Mouse (Mus musculus) telencephalon, adult 2 months (tissue): ENCODE measurements around the gene Rab5b.
A peak's percentile ranks its signal among the peaks of the same experiment; 100 is the strongest.
"Not testable (repeated sequence)": the region's sequence is repeated elsewhere in the genome, so short reads cannot be mapped to it uniquely, and the experiment has no call there.

ENCODE experiments used
- DNase-seq: peaks from one replicate; pipeline ENCODE4 v3.0.0-alpha.2; 2011; ENCODE audit warnings: low read depth, low spot score

The Rab5b gene

DNA sequence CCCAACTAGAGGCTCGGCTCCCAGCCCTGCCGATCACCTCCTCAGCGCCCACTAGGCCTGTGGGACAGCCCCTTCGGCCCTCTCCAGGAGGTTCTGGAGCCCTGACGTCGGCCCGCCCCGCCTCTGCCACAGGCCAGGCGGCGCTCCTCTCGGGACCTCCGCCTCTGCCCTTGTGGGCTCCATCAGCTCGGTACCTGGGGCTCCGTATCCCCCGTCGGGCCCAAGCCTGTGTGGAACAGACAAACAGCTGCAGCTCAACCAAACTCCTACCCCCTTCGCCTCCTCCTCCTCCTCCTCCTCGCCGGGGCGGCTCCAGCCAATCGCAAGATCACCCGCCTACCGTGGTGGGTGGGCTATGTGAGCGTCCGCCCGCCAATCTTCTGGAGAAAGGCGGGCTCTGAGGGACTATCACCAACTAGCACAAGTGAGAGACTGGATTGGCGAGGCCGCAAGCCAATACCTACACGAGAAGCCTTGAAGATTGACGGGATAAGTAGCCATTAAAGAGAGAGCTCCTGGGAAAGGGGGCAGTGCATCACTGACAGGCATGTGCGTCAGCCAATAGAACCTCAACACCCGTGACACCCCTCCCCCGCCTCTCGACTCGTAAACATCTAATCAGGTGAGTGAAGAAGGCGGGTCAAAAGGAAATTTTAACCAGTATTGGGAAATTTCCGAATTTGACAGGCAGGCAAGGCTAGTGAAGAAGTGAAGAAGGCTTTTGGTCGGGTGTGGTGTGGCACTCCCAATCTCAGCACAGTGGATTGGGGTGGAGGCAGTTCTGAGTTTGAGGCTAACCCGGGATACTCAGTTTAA lies at the start of gene Rab5b:
Rab5b (minus strand) TSS at position 273 of the 816 bp plus-strand sequence.
- DNase-seq, result peak; percentile 100

DNA sequence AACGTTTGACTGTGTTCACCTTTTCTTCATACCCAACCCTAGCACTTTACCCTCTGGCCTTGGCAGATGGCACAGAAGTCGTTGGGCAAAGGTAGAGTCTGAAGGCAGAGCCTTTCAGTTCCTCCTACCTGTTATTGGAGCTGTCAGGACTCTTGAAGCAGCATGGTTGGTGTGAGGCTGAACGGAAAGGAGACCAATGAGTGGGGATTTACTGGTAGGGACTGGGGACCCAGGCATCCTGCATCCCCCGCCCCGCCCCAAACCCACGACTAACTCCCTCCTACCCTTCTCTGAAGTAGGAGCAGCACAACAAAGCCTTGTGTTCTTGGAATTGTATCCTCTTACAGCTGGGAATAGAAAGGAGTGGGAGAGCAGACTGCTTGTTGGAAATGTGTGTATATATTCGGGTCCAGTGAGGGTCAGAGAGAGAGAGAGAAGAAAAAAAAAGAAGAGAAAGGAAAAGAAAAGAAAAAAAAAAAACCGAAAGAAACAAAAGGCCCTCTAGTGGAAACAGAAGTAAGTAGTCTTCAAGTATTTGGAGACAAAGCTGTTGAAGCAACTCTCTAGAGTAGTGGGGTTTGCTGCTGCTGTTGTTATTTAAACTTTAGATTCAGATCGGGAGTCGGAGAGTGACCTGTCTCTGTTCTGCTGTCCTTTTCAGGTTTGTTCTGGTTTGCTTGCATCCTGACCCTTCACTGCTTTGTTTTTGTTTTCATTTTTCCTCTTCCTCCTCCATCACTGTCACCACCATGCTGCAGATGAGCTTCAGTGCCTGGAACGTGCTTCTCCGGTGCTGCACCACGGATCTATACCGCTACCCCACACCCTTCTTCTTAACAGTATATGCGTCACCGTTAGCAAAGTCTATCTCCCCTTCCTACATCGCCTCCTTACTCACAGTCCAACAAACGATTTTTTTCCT lies 48.9 kb upstream of the Rab5b start, which contains the start of gene Dgka:
Dgka (minus strand) TSS at position 176 of the 922 bp plus-strand sequence.
- no peak for DNase-seq

DNA sequence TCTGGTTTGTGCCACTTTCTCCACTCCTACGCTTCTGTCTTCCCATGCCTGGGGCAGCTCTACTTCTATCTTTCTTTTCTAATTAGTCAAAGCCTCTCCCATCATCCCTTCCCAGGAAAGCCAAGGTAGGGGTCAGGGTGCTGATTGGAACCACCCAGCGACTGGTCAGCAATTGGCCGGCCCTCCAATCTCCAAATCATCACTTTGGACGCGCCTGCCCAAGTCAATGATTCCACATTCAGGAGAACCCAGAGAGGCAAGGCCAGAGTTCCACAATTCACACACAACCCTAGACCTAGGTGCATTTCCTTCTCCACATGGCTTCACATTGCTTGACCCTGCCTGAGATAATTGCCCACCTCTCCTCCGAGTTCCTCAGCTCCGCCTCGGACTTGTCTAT lies 48.1 kb upstream of the Rab5b start:
- no peak for DNase-seq

DNA sequence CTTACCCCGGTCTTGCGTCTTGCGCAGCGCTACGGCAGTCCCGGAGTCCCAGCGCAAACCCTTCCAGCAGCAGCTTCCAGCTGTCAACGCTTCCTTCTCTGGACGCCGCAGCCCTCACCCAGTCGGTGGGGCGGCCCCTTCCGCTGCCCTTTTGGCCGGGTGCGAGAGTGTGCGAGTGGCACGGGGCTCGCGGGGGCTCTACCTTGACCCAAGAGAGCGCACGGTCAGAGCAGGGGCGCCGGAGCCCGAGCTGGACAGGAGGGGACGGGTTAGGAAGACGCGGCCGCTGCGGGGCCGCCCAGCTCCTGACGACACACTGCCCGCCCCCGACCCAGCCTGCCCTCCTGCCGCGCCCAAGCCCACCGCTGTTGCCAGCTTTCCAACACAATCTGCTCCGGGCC lies 47.7 kb upstream of the Rab5b start:
- no peak for DNase-seq

DNA sequence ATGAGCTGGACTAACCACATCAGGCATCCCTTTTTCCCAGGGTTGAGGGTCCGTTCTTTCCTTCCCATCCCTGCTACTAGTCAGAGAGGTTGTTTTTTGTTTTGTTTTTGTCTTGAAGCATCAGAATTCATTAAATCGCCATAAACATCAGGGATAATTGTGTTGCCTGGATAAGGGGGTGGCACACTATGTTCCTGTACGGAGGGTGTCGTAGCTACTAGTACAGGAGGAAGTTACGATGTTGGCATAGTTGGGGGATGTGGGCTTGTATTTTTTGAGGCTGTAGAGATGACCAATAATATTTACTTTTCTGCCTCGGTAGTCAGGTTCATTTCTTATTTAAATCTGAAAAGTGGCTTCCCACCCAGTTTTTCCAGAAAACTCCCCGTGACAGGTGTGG lies 47.2 kb upstream of the Rab5b start:
- DNase-seq, result no peak

DNA sequence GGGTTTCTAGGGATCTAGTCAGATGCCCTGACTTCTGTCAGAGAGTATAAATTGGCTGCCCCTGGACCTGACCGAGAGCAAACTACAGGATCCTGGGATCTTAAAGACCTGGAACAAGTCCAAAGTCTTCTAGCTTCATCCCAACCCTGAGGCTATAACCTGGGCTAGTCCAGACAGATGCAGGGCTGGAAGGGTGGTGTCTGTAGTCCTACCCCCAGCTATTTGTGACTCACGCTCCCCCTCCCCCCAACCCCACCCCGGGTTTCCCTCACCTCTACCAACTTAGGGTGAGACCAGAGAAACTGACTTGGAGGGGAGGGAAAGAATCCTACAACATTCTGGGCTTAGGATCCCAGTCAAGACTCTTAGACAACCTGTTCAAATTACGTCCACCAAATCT lies 46.6 kb upstream of the Rab5b start:
- no peak for DNase-seq

DNA sequence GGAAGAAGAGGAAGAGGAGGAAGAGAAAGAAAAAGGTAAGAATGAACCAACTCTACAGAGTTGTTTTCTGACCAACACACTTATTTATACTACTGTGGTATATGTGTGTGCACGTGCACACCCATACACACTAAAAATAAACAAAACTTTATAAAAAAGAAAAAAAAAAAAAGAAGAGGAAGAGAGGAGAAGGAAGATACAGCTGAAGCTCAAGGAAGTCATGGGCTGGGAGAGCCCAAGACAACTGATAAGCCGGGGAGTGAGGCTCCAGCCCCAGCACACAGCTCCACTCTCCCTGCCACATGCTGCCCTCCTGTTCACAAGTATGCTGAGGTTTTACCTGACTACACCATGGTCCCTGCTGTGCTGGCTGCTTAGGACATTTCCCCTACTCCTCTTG lies 44.2 kb upstream of the Rab5b start:
- DNase-seq, result no peak

DNA sequence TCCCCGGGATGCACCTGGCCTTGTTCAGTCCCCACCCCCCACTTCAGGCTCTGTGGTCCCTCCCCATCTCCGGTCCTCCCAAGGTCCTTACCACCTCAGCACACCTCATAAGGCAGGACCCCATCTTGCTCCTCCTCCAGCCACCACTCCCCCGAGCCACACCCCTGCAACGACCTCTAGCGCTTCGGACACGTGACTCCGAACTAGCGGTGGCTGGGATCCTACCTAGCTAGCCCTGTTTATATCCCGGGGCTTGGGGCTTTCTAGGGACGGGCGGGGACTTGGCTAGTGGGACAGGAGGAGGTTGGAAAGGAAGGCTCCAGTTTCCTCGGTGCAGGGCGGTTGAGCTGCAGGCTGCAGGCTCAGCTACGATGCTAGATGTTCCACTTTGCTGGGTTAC lies 41.4 kb upstream of the Rab5b start:
- no peak for DNase-seq

DNA sequence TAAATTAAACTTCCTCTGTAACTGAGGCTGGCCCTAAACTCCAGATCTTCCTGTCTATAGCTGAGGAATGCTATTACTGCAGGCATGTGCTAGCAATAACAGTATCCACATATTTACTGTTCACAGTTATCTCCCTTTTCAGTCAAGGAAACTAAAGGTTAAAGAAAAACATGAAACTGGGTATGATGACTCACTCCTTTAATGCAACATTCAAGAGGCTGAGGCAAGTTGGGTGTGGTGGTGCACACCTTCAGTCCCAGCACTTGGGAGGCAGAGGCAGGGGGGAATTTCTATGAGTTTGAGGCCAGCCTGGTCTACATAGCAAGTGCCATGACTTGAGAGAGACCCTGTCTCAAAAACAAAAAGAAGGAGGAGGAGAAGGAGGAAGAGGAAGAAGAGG lies 35.9 kb upstream of the Rab5b start:
- DNase-seq, result no peak

DNA sequence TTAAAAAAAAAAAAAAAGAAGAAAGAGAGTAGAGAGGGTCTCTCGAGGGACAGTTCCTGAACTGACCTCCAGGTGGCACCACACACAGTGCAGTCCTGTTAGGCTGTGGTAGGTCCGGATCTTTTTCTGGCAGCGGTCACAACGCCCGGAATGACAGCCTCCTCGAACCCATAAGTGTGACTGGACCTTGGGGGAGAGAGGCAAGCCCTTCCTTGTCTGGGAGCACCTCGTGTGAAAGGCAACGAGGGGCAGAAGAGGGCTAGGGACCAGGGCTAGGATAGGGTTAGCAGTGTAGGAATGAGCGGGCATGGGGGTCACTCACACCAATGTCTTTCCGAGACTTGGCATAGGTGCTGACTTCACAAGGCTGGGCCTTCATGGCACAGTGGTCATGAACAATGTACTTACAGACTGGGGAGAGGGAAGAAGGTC lies 35.0 kb upstream of the Rab5b start:
- DNase-seq, result no peak

DNA sequence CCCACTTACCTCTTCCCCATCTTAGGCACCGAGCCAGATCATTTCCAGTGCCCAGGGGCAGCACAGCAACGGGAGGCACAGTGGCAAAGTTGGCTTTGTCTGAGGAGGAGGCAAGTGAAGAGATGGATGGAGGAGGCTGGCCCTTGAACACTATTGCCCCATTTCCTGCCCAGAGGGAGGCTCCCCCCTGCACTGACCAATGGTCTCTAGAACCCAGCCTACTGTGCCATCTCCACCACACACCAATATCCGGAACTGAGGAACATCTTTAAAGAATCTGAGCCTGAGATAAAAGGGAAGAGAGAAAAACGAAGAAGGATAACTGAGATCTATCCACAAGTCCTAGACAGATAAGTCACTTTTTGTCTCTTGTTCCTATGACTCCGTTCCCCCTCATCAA lies 32.0 kb upstream of the Rab5b start:
- no peak for DNase-seq

DNA sequence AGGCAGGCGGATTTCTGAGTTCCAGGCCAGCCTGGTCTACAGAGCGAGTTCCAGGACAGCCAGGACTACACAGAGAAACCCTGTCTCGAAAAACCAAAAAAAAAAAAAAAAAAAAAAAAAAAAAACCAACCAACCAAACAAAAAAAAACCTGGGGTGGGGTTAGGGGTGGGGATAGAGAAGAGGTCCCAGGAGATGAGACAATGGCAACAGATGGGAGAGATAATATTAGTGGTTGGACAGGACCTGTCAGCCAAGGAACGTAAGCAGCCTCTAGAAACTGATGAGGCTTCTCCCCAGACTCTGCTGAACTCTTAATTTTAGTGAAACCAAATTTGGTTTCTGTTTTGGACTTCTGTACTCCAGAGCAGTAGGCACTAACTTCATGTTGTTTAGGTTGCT lies 29.4 kb upstream of the Rab5b start:
- not testable (repeated sequence) for DNase-seq

DNA sequence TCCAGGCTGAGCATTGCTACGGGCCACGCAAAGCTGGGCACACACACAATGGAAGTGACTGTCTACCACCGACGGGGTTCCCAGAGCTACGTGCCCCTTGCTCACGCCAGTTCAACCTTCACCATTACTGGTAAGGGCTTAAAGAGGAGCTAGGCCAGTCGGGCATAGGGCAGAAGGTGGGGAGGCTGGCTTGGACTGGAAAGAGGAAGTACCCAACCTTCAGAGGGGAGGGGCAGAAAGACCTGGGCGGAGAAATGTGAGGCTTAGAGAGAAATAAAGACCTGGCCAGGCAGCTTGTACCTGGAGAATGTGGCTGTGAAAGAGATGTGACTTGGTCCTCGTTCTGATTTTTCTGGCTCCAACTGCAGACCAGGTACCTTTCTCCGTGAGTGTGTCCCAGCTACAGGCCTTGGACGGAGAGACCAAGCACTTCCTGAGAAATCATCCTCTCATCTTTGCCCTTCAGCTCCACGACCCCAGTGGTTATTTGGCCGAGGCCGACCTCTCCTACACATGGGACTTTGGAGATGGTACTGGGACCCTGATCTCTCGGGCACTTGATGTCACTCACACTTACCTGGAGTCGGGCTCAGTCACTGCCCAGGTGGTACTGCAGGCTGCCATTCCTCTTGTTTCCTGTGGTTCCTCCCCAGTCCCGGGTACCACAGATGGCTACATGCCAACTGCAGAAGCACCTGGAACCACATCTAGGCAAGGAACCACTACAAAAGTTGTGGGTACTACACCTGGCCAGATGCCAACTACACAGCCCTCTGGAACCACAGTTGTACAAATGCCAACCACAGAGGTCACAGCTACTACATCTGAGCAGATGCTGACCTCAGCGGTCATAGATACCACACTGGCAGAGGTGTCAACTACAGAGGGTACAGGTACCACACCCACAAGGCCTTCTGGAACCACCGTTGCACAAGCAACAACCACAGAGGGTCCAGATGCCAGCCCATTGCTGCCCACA lies 19.8 kb upstream of the Rab5b start:
- no peak for DNase-seq

DNA sequence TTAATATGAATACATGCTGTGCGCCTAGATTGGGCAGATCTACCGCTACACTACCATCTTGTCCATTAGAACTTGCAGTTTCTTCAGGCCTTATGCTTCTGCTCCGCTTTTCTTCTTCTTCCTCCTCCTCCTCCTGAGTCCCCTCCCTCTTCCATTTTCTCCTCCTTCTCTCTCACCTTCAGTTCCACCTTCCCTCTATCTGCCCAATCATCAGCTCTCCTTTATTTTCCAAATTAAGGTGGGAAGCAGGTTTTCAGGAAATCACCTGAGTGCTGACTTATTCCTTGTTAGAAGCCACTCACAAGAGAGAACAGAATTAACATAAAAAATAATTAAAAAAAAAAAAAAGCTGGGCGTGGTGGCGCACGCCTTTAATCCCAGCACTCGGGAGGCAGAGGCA lies 15.3 kb upstream of the Rab5b start:
- not testable (repeated sequence) for DNase-seq

DNA sequence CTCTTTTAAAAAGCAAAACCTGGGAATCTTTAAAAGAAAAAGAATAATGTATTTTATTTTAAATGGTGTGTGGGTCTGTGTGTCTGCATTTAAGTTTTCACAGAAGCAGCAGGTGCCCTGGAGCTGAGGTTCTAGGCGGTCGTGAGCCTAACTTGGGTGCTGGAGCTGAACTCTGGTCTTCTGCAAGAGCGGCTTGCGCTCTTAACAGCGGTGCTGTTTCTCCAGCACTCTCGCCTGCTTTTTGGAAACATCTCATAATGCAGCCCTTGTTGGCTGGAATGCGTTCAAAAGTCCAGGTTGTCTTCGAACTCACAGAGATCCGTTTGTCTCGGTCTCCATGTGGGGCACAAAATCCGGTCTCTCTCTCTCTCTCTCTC lies 9.2 kb upstream of the Rab5b start:
- DNase-seq, result no peak

DNA sequence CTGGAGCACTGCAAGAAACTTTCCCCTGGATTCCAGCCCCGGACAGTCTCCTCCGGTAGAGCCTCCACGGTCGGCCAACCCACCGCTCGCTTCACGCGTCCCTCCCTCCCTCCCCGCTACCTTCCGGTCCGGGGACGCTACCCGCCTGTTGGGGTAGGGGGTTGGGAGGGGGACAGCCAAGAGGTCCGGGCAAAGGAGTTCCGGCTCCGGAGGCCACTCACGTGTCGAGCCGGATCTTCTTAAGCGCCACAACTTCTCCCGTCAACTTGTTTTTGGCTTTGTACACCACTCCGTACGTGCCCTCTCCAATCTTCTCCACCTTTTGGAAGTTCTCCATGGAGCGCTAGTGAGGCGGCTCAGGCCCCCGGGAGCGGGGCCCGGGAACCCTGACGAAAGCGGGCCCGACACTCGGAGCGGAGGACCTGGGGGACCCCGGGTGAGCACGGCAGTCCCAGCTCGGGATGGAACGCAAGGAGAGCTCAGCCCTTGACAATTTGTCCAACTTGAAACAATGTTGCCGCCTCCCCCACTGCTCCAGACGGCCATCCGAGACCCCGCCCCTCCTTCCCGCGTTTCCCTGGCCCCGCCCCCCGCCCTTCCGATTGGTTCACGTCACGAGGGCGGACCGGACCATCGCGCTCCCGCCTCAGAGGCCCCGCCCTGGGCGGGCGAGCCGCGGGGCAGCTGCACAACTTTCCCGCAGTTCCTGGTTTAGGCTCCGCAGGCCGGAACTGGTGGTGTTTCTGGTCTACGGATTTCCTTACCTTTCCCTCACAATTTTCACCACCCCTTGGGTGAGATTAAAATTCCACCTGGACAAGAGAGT lies 8.6 kb upstream of the Rab5b start, which contains the start of gene Cdk2:
Cdk2 (minus strand) TSS at position 541 of the 826 bp plus-strand sequence.
- peak; percentile 18 for DNase-seq

DNA sequence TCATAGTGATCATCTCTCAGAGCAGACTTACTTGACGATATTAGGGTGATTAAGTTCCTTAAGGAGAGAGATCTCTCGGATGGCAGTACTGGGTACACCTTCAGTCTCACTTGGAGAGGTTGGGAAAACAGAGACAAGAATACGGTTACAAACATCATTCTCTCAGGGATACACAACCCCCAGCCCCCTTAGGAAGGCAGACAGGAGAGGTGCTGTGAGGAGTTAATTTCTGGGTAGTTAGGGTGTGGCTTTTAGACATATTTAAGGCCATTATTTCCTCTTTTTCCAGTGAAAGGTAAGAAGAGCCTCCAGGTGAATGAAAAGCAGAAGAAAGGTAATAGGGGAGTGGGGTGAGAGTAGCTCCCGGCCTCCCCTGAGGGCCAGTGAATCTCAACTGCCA lies 7.8 kb upstream of the Rab5b start, which contains the start of gene Pmel:
Pmel (plus strand) TSS at position 301 of the 400 bp plus-strand sequence.
- no peak for DNase-seq

DNA sequence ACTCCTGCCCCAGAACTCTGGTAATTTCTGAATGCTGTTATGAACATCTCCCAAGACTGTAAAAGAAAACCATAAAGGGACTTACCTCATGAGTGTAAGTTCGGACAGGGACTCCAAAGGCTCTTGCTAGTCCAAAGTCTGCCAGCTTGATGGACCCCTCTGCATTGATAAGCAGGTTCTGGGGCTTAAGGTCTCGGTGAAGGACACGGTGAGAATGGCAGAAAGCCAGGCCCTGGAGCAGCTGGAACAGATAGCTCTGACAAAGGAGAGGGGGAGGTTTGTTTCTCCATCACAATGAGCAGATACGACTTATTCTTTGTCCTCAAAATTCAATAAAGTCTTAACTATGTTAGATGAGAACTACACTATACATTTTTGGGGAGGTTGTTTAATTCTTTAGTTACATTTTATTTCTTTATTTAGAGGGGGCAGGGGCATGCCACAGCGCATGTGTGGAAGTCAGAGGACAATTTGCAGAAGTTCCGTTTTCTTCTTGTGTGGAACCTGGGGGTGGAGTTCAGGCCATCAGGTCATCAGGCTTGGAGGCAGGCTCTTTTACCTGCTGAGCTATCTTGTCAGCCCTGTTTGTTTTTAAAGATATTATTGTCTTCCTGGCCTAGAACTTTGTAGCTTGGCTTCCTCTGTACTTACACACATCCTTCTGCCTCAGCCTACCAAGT lies 6.4 kb upstream of the Rab5b start:
- DNase-seq, result no peak

DNA sequence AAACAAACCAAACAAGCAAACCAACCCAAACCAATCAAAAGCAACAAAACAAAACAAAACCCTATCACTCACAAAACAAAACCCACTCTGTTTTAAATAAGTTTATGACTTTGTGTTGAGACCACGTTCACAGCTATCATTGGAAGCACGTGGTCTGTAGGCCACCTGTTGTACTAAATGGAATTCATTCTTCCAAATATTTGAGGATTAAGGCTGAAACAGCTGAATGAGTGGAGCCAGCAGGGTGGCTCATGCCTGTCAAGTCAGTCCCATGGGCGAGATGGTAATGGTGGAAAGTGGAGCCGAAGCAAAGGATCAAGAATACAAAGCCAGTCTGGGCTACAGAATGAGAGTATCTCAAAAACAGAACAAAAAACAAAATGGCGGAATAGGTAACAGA lies 4.6 kb upstream of the Rab5b start:
- no peak for DNase-seq

DNA sequence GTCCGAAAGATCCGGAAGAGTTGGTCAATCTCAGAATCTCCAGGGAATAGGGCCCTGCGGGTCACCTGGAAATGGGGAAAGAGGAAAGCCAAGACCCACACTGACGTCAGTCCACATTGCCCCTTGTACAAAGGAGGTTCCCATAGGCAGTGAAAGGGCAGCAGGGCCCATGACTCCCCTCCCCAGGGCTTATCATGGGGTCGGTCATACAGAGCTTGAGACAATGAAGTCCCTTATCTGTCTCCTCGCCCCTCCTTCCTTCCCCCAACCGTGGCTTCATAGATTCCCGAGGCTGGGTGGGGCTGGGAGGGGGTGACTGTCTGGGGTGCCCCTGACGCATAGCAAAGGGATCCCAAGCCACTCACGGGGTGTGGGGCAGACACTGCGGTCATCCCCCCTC lies 3.5 kb upstream of the Rab5b start:
- DNase-seq, result no peak
